Mouse (Mus musculus) naive thymus-derived CD4-positive, alpha-beta T cell, adult 2 months (primary cell): ENCODE results near the gene Zdhhc7.

Experiments used
- DNase-seq: peaks from one replicate; pipeline ENCODE4 v3.0.0-alpha.2; 2011; ENCODE audit warnings: low read depth

Gene Zdhhc7

GRCm38 (mm10) chr8:120101068-120101972, at the start of gene Zdhhc7:
Gene Zdhhc7 (minus strand): TSS chr8:120101482.
- peak; percentile 80 for DNase-seq

DNA sequence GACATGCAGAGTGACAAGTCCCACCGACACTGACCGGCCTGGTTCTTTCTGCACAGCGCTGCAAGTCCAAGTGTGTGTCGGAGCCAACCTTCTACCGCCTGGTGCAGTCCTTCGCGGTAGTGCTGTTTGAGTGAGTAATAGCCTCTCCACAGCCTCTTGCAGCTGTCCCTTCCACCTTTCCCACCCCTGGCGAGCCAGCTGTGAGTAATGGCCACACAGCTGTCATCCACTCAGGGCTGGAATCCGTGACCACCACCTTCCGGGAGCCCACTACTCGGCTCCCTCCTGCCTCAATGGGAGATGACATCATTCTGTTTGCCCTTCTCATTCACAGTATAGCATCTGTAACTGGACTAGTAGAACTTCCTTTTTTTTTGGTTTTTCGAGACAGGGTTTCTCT, 48.7 kb upstream of the Zdhhc7 start:
- DNase-seq, result no peak

- no peak for DNase-seq
Measured at GRCm38 (mm10) chr8:120146051-120146450, 44.8 kb upstream of the Zdhhc7 start.

DNA sequence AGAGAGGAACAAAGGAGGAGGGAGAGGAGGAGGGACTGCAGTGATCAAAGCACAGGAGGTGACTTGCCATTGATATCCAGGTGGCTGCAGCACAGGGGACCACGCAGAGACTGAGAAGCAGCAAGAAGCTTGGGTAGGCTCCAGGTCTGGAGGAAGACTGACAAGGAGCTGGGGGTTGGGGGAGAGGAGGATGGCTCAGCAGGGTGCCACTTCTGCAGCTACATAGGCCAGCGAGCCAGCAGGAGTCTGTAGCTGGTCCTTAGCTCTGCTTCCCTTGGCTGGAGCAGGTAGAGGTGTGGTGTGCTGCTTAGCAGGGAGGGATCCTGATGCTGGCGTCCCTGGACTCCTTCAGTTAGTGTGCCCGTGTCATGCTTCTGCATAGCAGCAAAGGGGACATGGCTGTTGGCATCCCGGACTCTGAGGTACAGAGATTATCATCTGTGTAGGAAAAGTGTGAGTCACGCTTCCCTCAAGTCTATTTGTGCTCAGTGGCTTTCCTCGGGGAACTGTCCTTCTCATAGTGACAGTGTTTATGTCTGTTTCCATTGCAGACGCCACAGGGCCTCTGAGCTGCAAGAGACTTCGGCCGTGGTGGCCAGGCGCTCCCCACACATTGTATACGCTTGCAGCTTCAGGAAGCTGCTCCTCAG, 43.5 kb upstream of the Zdhhc7 start:
- no peak for DNase-seq

DNA sequence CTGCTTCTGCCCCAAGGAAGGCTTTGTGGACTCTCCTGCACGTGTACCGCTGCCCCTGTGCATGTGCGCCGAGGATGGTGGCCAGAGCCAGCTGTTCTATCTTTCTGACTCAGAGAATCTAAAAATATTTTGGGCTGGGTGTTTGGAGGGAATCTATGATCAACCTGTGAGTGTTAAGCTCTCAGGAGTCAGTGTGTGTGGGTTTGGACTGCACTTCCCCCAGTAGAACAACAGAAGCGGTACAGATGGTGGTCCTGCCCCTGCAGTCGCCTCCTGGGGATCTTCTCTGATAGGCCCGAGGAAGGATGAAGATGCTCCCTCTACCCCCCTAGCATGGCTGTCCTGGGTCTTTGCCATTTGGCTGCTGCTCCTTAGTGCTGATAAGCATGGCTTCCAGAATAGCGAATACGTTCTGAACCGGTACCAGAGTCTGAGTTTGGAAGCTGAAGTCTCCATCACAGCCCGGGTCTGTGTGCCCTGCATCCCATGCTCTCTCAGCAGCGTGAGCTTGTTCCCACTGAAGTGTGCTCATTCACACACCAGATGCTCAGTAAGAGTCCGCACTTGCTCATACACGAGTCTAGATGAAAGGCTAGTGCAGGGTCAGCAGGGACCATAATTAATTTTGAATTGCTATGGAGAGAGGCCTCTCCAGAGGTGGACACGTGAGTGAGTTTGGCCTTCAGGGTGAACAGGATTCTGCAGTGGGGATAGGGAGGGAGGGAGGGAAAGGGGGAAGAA, 42.8 kb upstream of the Zdhhc7 start:
- no peak for DNase-seq

DNA sequence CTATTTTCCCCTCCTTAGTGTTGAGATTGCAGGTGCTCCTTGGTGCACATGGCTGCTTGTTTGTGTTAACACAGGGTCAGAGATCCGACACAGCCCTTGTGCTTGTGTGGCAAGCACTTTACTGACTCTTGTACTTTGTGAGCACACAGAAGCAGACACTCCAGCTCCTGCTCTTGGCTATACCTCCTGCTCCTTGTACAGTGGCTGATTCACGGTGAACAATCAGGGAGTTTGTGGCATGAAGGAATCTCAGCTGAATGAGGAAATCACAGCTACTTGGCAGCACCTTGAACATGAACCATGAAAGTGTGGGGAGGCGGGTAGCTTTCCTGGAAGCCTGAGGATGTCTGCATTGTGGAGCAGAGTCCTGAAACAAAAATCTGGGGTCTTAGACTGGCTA, 39.5 kb upstream of the Zdhhc7 start:
- no peak for DNase-seq

GRCm38 (mm10) chr8:120138958-120139357, 37.7 kb upstream of the Zdhhc7 start:
- no peak for DNase-seq

DNA sequence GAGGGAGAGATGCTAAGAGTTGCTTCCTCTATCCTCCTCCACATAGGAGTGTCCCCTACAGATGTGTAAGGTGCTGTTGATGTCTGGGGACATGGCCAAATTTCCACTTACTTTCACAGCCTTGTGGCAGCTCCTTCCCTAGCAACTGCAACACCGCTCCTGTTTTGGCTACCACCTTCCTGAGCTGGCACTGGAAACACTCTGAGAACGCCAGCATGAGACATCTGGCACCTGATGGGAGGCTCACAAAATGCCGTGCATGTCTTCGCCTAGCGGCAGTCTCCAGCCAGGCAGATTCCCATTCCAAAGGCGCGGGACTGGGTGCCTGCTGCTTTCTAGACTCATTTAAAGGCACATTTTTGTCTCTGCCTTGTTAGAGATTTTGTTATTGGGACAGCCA, 35.3 kb upstream of the Zdhhc7 start:
- no peak for DNase-seq

GRCm38 (mm10) chr8:120135687-120136086, 34.4 kb upstream of the Zdhhc7 start:
- DNase-seq, result no peak

DNA sequence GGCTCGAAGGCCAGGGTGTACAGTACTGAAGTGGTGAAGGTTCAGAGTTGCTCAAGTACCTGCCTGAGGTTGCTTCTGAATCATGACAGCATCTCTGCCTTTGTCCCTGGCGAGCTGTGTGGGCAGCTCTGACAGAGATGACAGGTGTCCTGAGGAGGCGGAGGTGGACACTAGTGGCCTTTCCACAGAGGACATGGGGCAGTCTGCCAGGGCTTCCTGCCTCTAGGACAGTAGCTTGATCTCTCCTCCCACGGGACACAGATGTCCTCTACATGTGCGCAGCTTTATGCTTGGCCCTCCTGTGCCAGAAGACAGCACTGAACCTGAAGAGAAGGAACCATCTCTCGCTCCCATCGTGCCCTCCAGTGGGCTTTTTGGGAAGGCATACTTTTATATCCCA, 31.9 kb upstream of the Zdhhc7 start:
- DNase-seq, result no peak

- DNase-seq, result no peak
Measured at GRCm38 (mm10) chr8:120131158-120131557, 29.9 kb upstream of the Zdhhc7 start.

- DNase-seq, result no peak
Measured at GRCm38 (mm10) chr8:120129547-120129946, 28.3 kb upstream of the Zdhhc7 start.

DNA sequence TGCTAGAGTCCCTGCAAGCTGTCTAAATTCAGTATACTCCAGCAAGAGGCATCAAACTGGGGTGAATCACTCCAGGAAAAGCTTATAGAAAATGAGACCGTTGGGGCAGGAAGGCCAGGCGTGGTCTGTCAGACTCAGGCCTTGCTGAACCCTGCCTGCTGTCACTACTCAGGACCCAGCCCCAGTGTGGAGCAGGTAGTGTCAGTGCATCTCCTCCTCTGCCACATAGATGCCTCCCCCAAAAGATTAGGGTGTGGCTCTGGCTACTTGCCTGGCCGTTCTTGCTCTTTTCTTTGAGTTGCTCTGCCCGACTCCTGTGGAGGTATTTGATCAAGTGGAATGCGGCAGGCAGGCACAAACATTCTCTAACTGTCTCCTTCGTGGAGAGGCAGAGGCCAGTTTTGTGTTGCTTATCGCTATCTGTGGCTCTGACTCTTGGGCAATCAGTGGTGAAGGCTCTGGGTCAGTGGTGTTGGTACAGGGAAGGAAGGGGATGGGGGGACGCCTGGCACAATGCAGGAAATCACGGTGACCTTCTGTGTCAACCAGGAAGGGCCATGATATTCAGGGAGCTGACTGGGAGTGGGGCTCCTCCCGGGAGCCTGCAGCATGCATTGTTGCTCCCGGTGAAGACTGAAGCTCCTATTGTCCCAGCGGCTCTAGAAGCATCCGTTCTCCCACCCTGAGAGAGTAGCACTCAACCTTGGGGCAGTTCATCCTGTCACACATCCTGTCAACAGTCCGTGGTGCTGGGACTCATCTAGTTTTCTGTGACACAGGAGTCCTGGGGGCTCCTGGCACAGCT, 25.3 kb upstream of the Zdhhc7 start:
- DNase-seq, result no peak

DNA sequence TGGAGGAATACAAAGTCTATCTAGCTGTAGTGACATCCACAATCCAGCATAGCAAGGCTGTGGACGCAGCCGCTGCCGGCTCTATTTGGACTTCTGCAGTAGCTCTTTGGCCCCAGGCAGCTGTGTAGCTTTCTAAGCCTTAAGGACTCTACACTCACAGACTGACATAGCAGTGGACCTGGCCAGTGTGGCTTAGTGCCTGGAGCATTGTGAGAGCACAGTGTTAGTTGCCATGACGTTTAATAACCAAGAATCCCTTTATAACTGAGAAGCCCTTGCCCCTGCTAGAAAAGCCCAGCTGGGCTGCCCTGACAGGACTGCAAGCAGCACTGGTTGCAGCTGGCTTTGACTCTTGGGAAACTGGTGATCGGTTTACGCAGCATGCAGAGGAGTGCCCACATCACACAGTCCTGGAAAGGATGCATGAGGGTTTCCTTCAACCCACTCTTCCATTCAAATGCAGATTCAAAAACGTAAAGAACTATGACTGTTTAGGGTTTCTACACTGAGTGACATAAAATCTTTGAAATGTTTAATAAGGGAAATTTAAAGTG, 23.6 kb upstream of the Zdhhc7 start:
- DNase-seq, result no peak

- DNase-seq, result no peak
Measured at GRCm38 (mm10) chr8:120124261-120124660, 23.0 kb upstream of the Zdhhc7 start.

GRCm38 (mm10) chr8:120120951-120121350, 19.7 kb upstream of the Zdhhc7 start:
- DNase-seq, result no peak

GRCm38 (mm10) chr8:120119931-120120330, 18.6 kb upstream of the Zdhhc7 start:
- DNase-seq, result no peak

GRCm38 (mm10) chr8:120119429-120119828, 18.1 kb upstream of the Zdhhc7 start:
- no peak for DNase-seq

DNA sequence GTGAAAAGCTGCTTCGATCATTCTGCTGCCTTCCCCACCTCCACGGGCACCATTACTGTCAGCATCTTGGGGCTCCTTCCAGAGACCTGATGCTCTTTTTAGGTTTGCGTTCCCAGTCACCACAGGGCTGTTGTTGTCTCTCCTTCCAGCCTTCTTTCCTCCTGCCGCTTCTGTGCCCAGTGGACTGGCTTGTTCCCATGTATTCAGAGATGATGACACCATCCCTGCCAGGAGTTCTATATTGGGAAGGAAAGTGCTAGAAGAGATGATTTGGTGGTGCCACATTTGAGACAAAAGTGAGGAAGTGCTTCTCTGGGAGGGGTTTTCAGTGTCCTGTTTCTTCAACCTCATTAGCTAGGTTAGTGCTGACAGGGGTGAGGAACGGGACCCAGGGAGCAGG, 17.6 kb upstream of the Zdhhc7 start:
- DNase-seq, result no peak

DNA sequence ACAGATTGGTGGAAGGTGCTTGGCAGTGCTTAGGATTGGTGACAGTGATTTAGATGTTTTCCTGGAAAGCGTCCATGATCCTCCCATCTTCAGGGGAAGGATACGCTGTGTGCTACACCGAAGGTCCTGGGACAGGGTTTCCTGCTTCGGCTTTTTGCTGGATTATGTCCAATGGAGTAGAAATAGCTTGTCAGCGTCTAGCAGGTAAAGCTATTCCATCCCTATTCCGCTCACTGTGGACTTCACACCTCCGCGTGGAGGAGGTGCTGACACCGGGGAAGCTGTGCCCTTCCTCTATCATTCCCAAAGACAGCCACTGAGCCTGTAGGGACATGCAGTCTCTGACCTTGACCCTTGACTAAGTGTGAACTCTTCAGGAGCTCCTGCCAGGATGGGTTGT, 16.9 kb upstream of the Zdhhc7 start:
- DNase-seq, result no peak

GRCm38 (mm10) chr8:120116600-120116999, 15.3 kb upstream of the Zdhhc7 start:
- no peak for DNase-seq
